Mouse (Mus musculus) small intestine, adult 2 months (tissue): ENCODE results near the gene Glycam1.

ENCODE experiments used
- CTCF ChIP-seq: fragments of 200-500 bp; IDR thresholded peaks from 2 replicates; pipeline ENCODE4 v1.5.1; 2012; ENCODE audit warnings: low read depth, mild to moderate bottlenecking, control low read depth, inconsistent platforms, low read length, moderate library complexity, mixed read lengths; ENCODE audit not compliant: insufficient replicate concordance, insufficient read length; ENCODE audit errors: extremely low read depth
- POLR2A ChIP-seq: fragments of 200-500 bp; IDR thresholded peaks from 2 replicates; pipeline ENCODE4 v1.6.1; 2012; ENCODE audit warnings: low read depth, mild to moderate bottlenecking, control low read depth, inconsistent platforms, low read length, moderate library complexity

GRCm38 (mm10) chr15:103585876-103586275, 21.0 kb upstream of the Glycam1 start:
- TF ChIP-seq CTCF (no peak), POLR2A (no peak)
